Mouse (Mus musculus) hindbrain, embryonic 15.5 days (tissue): ENCODE measurements around the gene Usp6nl. TPM values are rescaled to one million over a fixed set of nuclear protein-coding genes. Genes with fewer than 3 reads are reported as not detected.
A peak's percentile ranks its signal among the peaks of the same experiment; 100 is the strongest.

Experiments
- ATAC-seq: fragments of 200-750 bp; cut with Nextera tagmentation; 2 replicates; pipeline ENCODE4 v1.8.0; 2017; ENCODE audit warnings: low read depth, moderate number of reproducible peaks, moderate TSS enrichment; ENCODE audit not compliant: low FRiP score
- H3K27ac ChIP-seq: fragments of 300-500 bp; sonication (generic); replicated peaks from 2 replicates; pipeline ENCODE4 v1.5.1; 2015; ENCODE audit warnings: mild to moderate bottlenecking, inconsistent platforms
- H3K27me3 ChIP-seq: fragments of 300-500 bp; sonication (generic); 2 replicates; pipeline ENCODE4 v1.6.1; 2015; ENCODE audit warnings: control low read depth, inconsistent platforms
- H3K36me3 ChIP-seq: fragments of 300-500 bp; sonication (generic); 2 replicates; pipeline ENCODE4 v1.6.1; 2015; ENCODE audit warnings: control low read depth, inconsistent platforms
- H3K4me1 ChIP-seq: fragments of 300-500 bp; sonication (generic); replicated peaks from 2 replicates; pipeline ENCODE4 v1.6.1; 2015; ENCODE audit warnings: control low read depth, inconsistent platforms
- H3K4me2 ChIP-seq: fragments of 300-500 bp; sonication (generic); 2 replicates; pipeline ENCODE4 v1.6.1; 2015; ENCODE audit warnings: moderate library complexity, mild to moderate bottlenecking, inconsistent platforms
- H3K4me3 ChIP-seq: fragments of 300-500 bp; sonication (generic); 2 replicates; pipeline ENCODE4 v1.5.1; 2015; ENCODE audit warnings: mild to moderate bottlenecking, inconsistent platforms
- H3K9ac ChIP-seq: fragments of 300-500 bp; sonication (generic); 2 replicates; pipeline ENCODE4 v1.6.1; 2015; ENCODE audit warnings: inconsistent platforms
- H3K9me3 ChIP-seq: fragments of 300-500 bp; sonication (generic); 2 replicates; pipeline ENCODE4 v1.6.1; 2016; ENCODE audit warnings: control low read depth, inconsistent platforms
- WGBS: fragments of 180-500 bp; shearing (Covaris S2); methylation state at CpG from one replicate; pipeline ENCODE4 v1.1.7; 2015; 5-methylcytosine and 5-hydroxymethylcytosine counted together
- polyA plus RNA-seq: library from polyadenylated mRNA; unstranded; fragments of >200 nt; fragmentation: Nextera tagmentation; extraction: Ambion mirVana; gene quantifications from 2 replicates; pipeline ENCODE4 v1.2.1, GENCODE M21; 2015

Gene Usp6nl
- polyA plus RNA-seq, 1 experiment from 2014 or later, result 6.6 TPM

DNA sequence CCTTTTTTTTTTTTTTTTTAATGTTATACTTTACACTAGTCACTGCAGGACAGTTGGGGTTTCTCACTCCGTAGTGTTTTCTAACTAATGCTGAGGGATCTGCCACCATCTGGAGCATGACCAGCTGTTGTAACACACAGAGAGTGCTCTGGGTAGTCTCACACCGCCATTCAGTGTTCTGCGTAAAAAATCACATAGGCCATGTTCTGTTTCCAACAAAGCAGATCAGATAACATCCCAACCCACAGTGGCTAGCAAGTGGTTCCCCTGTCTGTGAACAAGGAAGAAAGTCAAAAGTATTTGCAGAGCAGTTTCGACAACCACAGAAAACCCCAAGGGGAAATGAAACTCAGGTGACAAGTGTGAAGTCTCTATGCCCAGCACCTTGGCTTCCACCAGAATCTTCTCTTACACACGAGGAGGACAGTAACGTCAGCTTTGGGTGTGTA is 13.1 kb upstream of the Usp6nl start:
- Histone ChIP-seq H3K4me3 (no peak overlapping the region), H3K4me1 (no peaks in the 10 kb centered on the region), H3K4me2 (no peak overlapping the region), H3K9me3 (no peaks in the 10 kb centered on the region), H3K9ac (no peak overlapping the region), H3K36me3 (no peaks in the 10 kb centered on the region), H3K27me3 (no peaks in the 10 kb centered on the region), H3K27ac (no peak overlapping the region)
- ATAC-seq, result no peak
- 83% methylated on average over 6 of the region's 6 CpGs for WGBS

DNA sequence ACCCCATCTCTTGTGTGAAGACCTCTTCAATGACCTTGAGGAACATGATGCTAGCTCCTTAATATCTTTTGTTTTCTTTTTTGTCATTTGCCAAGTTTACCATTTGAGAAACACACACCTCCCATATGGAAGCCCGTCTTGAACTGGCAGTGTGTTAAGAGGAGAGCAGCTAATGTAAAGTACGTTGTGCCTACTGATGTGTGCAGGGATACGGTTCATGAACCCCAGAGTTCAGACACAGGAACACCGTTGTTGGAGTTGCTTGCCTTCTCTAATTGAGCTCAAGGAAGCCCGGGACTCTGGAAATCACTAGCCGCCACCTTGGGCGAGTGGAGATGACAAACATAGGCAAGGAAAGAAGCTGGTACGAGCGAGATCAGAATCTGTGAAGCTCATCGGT is 9.7 kb upstream of the Usp6nl start:
- no peaks in the 10 kb centered on the region for H3K36me3 ChIP-seq
- H3K27ac ChIP-seq, result no peak overlapping the region
- H3K9ac ChIP-seq, result no peak overlapping the region
- no peak overlapping the region for H3K4me3 ChIP-seq
- H3K4me1 ChIP-seq, result no peaks in the 10 kb centered on the region
- no peak for ATAC-seq
- no peaks in the 10 kb centered on the region for H3K9me3 ChIP-seq
- 89% methylated on average over 10 of the region's 10 CpGs for WGBS
- no peaks in the 10 kb centered on the region for H3K27me3 ChIP-seq
- no peak overlapping the region for H3K4me2 ChIP-seq

DNA sequence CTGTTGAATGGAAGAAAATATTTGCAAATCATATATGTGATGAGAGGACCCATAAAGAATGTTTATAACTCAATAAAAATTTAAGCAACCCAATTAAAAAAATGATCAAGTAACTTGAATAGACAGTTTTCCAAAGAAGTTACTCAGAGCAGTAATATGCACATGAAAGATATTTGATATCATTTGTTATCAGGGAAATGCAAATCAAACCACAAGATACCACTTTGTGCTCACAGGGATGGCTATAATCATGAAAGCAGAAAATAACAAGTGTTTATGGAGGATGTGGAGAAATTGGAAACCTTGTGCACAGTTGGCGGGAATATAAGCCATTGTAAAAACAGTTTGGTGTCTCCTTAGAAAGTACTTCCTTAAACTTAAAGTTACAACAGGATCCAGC is 8.7 kb upstream of the Usp6nl start:
- Histone ChIP-seq H3K4me1 (no peaks in the 10 kb centered on the region), H3K4me3 (no peak overlapping the region), H3K9ac (no peak overlapping the region), H3K27ac (no peak overlapping the region), H3K27me3 (no peaks in the 10 kb centered on the region), H3K9me3 (no peaks in the 10 kb centered on the region), H3K36me3 (no peaks in the 10 kb centered on the region), H3K4me2 (no peak overlapping the region)
- WGBS, result 88% methylated on average over 1 of the region's 1 CpGs
- ATAC-seq, result no peak

DNA sequence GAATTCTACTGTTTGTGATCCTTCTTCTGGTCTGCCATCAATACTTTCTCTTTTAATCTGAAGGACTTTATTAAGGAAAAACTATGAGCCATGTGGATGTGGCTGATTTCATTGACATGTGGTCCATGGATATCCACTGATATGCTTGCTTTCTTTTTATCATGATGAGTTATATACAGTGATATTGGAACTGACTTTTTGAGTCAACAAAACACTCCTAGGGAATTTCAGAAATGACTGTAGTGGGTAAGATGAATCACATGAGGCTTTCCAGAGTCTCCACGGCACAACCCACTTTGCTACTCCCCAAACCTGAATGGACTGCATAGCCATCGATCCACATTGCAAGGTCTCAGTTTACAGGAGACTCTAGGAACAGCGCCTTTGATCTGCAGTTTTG is 2.3 kb upstream of the Usp6nl start:
- no peaks in the 10 kb centered on the region for H3K36me3 ChIP-seq
- no peak for ATAC-seq
- H3K9me3 ChIP-seq, result no peaks in the 10 kb centered on the region
- H3K4me3 ChIP-seq, result no peak overlapping the region
- 92% methylated on average over 3 of the region's 3 CpGs for WGBS
- H3K4me1 ChIP-seq, result peaks cover 23% of the 10 kb centered on the region
- no peak overlapping the region for H3K4me2 ChIP-seq
- H3K9ac ChIP-seq, result no peak overlapping the region
- no peaks in the 10 kb centered on the region for H3K27me3 ChIP-seq
- no peak overlapping the region for H3K27ac ChIP-seq

DNA sequence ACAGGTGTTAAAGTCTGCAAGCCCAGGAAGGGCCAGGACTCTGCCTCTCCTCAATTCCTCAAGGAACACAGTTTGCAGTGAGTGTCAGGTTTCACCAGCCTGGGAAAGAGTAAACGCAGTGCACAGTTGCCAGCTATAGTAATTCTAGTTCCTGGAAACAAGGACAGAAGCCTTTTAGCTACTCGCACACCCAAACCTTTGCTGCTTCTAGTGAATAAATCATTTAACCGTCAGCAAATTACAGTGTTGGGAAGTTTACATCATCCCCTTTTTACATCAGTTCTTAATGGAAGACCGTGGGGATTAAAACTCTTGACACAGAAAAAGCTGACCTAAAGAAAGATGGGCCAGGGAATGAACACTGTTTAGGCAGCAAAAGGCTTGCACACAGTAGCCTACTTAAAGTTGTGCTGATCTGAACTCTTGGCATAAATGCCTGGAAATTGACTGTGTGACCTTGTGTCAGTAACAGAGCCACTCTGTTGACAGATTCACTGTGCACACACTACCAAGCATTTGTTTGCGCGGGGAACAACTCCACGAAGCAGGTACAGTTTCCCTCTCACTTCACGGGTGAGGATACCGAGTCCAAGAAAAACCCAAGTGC is 595 bp upstream of the Usp6nl start:
- Histone ChIP-seq H3K27ac (peak overlapping the region; percentile 98), H3K9ac (peak overlapping the region; percentile 96), H3K4me1 (peaks cover 28% of the 10 kb centered on the region), H3K4me3 (peak overlapping the region; percentile 99), H3K27me3 (no peaks in the 10 kb centered on the region), H3K4me2 (peak overlapping the region; percentile 82), H3K36me3 (no peaks in the 10 kb centered on the region), H3K9me3 (no peaks in the 10 kb centered on the region)
- 10% methylated on average over 9 of the region's 9 CpGs for WGBS
- ATAC-seq, result no peak; the same call in 1 of the 2 replicates

DNA sequence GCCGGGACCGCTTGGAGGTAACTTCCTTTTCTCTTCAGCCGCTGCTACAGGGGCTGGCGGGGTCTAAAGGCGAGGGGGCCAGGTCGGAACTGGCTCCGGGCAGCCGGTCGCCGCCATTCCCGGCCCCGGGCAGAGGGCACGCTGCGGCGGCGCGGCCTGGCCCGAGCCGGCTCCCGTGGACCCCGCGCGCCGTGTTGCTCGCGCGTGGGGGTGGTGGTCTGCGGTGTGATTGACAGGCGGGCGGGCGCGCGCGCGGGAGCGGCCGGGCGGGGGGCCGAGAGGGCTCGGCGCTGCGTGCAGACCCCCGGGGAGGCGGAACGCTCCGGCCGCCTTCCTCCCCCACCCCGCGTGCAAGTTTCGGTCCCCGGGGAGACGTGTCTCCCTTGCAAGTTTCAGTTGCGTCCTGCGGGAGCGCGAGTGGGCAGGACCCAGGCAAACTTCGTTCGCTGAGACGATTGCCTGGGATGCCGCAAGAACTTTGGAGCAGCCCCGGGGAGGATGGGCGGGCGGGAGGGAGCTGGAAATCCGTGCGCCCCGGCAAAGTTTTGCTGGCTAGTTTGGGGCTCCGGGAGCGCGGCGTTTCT is 563 bp downstream of the Usp6nl start:
- no peaks in the 10 kb centered on the region for H3K9me3 ChIP-seq
- no peaks in the 10 kb centered on the region for H3K36me3 ChIP-seq
- H3K9ac ChIP-seq, result peak overlapping the region; percentile 96
- peak; percentile 81 for ATAC-seq
- H3K27me3 ChIP-seq, result no peaks in the 10 kb centered on the region
- H3K4me1 ChIP-seq, result peaks cover 28% of the 10 kb centered on the region
- 0% methylated on average over 53 of the region's 70 CpGs for WGBS
- peak overlapping the region; percentile 99 for H3K4me3 ChIP-seq
- H3K4me2 ChIP-seq, result peak overlapping the region; percentile 82
- H3K27ac ChIP-seq, result peak overlapping the region; percentile 98

DNA sequence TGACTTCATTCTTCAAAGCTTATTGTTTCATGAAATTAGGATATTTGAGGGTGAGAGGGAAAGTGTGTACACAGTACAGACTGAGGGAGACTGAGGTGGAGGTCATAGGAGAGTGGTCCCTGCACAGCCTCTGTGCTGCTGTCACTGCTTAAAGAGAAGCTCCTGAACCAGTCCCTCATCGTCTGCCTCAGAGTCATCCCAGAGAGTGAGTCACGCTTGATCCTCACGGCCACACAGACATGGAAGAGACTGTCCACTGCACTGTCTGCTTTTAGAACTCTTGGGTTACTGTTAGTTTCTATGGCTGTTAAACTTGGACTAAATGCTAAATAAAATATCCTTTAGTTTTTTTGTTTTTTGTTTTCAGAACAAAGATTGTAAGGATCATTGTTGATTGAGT is 3.2 kb downstream of the Usp6nl start:
- H3K4me3 ChIP-seq, result no peak overlapping the region
- H3K36me3 ChIP-seq, result no peaks in the 10 kb centered on the region
- WGBS, result 60% methylated on average over 3 of the region's 3 CpGs
- no peak overlapping the region for H3K27ac ChIP-seq
- no peaks in the 10 kb centered on the region for H3K9me3 ChIP-seq
- H3K27me3 ChIP-seq, result no peaks in the 10 kb centered on the region
- H3K4me2 ChIP-seq, result no peak overlapping the region
- no peak for ATAC-seq
- H3K9ac ChIP-seq, result no peak overlapping the region
- peaks cover 28% of the 10 kb centered on the region for H3K4me1 ChIP-seq

DNA sequence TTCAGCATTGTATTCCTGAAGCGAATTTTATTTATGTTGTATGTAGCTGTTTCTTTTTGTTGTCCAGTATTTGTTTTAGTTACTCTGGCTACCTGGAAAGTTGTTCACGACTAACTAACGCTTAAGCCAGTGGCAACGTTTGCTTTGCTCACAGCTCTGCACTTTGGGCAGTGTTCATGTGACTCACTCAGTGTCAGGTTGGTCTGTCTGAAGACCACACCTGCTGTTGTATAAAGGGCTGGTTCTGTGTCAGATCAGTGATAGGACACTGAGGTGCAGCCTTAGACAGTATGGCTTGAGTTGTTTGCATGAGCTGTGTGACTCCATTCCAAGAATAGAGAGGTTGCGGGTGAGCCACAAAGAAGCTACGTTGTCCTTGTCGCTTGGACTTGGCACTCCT is 6.5 kb downstream of the Usp6nl start:
- Histone ChIP-seq H3K4me2 (no peak overlapping the region), H3K9me3 (no peaks in the 10 kb centered on the region), H3K4me3 (no peak overlapping the region), H3K27ac (no peak overlapping the region), H3K9ac (no peak overlapping the region), H3K36me3 (no peaks in the 10 kb centered on the region), H3K27me3 (no peaks in the 10 kb centered on the region), H3K4me1 (peaks cover 16% of the 10 kb centered on the region)
- WGBS, result 91% methylated on average over 7 of the region's 7 CpGs
- no peak for ATAC-seq

DNA sequence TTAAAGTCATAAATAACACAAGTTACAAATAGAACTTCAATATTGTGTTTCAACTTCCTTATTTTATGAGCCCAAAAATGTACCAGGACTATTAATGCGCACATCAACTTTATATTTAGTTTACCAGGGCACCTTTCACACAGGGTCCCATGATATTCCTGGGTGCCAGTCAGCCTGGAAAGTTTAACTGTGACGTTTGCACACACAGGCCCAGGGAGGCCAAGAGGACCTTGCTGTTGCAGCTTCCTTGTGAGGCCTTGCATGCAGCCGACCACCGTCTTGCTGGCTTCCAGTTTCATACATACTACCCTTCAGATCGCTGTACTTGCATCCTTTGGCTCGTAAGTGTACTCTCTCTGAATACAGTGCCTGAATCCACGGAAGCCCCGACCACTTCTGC is 8.3 kb downstream of the Usp6nl start:
- H3K4me1 ChIP-seq, result no peaks in the 10 kb centered on the region
- no peak overlapping the region for H3K27ac ChIP-seq
- no peaks in the 10 kb centered on the region for H3K27me3 ChIP-seq
- H3K9me3 ChIP-seq, result no peaks in the 10 kb centered on the region
- H3K4me2 ChIP-seq, result no peak overlapping the region
- no peaks in the 10 kb centered on the region for H3K36me3 ChIP-seq
- no peak overlapping the region for H3K4me3 ChIP-seq
- WGBS, result 90% methylated on average over 8 of the region's 8 CpGs
- ATAC-seq, result no peak
- no peak overlapping the region for H3K9ac ChIP-seq

DNA sequence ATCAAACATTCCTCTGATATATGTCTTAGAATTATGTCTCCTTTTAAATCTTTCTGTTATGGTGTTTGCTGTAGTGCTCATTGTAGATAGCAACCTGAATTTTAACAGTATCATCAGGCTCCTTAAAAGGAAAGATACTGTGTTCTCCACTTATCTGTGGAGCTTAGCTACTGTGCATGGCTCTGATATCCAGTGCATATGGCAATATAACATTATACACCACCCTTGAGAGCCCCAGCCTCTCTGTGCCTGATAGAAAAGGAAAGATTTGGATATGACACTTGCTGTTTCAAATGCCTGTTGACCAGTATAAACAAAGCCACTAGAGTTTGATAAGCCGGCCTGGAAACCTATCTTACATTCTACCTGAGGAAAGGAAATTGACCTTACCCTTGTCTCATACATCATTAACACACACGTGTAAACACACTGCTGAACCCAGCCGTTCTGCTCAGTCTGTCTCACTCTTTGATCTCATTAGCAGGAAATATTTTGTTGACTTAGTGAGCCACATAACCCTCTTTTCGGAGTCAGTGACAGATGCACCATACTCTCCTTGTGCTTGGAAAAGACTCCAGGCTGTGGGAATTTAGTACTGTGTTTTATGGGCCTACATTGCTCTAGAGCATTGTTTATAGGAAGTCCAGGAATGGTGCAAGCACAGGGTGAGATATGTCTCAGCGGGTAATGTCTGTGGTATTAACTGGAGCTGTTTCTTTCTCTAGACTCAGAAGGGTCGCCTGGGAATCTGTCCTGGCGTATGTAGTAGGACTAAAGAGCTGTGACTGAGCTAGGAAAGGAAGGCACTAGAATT is 9.1 kb downstream of the Usp6nl start:
- 73% methylated on average over 7 of the region's 7 CpGs for WGBS
- H3K36me3 ChIP-seq, result no peaks in the 10 kb centered on the region
- H3K9me3 ChIP-seq, result no peaks in the 10 kb centered on the region
- no peak overlapping the region for H3K4me2 ChIP-seq
- H3K27ac ChIP-seq, result no peak overlapping the region
- H3K4me3 ChIP-seq, result no peak overlapping the region
- ATAC-seq, result no peak
- H3K4me1 ChIP-seq, result no peaks in the 10 kb centered on the region
- no peaks in the 10 kb centered on the region for H3K27me3 ChIP-seq
- H3K9ac ChIP-seq, result no peak overlapping the region

DNA sequence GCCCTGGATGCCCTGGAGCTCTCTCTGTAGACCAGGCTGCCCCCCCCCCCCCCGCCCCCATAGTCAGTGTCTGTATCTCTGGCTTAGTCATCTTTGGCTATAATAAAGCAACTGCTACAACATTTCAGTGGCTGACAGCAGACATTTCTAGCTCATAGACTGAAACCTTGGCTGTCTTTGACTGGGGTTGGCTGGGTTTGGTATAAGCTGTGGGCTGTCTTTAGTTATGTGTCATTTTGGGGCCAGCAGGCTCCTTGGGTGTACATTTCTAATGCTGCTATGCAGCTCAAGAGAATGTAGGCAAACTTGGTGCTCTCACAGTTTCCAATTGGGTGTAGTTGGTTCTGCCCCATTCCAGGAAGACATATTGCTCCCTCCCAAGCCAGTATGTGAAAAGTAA is 11.1 kb downstream of the Usp6nl start:
- no peak for ATAC-seq
- 100% methylated on average over 1 of the region's 1 CpGs for WGBS
- H3K27me3 ChIP-seq, result no peaks in the 10 kb centered on the region
- H3K4me1 ChIP-seq, result no peaks in the 10 kb centered on the region
- no peak overlapping the region for H3K9ac ChIP-seq
- no peaks in the 10 kb centered on the region for H3K9me3 ChIP-seq
- no peak overlapping the region for H3K4me3 ChIP-seq
- H3K36me3 ChIP-seq, result no peaks in the 10 kb centered on the region
- no peak overlapping the region for H3K27ac ChIP-seq
- H3K4me2 ChIP-seq, result no peak overlapping the region

DNA sequence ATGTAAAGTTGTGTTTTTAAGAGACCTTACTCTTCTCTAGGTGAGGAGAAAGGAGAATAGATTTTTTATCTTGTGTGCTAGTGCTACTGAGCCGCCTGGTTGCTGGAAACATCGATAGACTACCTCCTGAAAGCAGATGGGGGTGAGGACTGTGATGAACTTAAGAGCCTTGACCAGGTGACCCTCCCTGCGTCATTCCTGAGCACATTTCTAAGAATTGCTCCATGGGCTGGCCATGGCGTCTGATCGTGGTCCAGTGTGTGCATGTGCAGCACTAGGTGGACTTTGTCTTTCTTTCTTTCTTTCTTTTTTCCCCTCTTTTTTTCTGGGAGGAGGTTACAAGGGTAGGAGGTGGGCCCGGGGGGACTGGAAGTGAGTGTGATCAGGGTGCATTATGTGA is 11.5 kb downstream of the Usp6nl start:
- H3K9me3 ChIP-seq, result no peaks in the 10 kb centered on the region
- no peak for ATAC-seq
- H3K27ac ChIP-seq, result no peak overlapping the region
- no peaks in the 10 kb centered on the region for H3K27me3 ChIP-seq
- H3K36me3 ChIP-seq, result no peaks in the 10 kb centered on the region
- no peak overlapping the region for H3K9ac ChIP-seq
- no peaks in the 10 kb centered on the region for H3K4me1 ChIP-seq
- WGBS, result 91% methylated on average over 6 of the region's 6 CpGs
- no peak overlapping the region for H3K4me2 ChIP-seq
- no peak overlapping the region for H3K4me3 ChIP-seq
